ENCODE assay signal across 20 mouse cellular contexts in genomic region chr6:82856218-82856617, GRCm38 (mm10).
DNase-seq lines count a peak whose midpoint lies in the region; ATAC-seq and TF ChIP-seq lines count a peak whose summit lies in the region.
"Had no signal": no experiment of that assay in that cellular context is flagged by ENCODE, and none has a peak within 500 bp of the region (broad histone marks: within the 10 kb centered on the region; RNA-seq: fewer than 3 reads in every experiment).

No protein-coding gene starts in this region.

- DNase-seq in heart, adult 2 months, result no peak
- no peak for DNase-seq in kidney, adult 18-20 months
- peak; percentile 76 for DNase-seq in ZHBTc4 (ENCODE audit: low read depth, low spot score)
- DNase-seq in thymus, adult 2 months, result no peak
- DNase-seq: cerebellum, postnatal 10 days; embryo, embryonic 11 days; gastrocnemius, postnatal 14 days; liver, embryonic 13.5 days; right cerebral cortex, postnatal 25 days had no signal

- peak overlapping the region; percentile 30 for H3K27ac ChIP-seq in heart, embryonic 13.5 days (replicated peaks)
- H3K27ac ChIP-seq in heart, adult 2 months, result no peak overlapping the region
- H3K27ac ChIP-seq in kidney, embryonic 16.5 days (ENCODE audit: low read length), result no peak overlapping the region
- H3K27ac ChIP-seq in stomach, embryonic 16.5 days (ENCODE audit: low read length), result no peak overlapping the region
- H3K27ac ChIP-seq in thymus, adult 2 months (ENCODE audit: control insufficient read depth, insufficient read depth, low read length), result no peak overlapping the region
- H3K27ac ChIP-seq: forebrain, embryonic 13.5 days; hindbrain, embryonic 15.5 days; kidney, postnatal 0 days; liver, embryonic 13.5 days; macrophage; neural tube, embryonic 15.5 days had no signal

- no peak overlapping the region for H3K4me2 ChIP-seq in heart, embryonic 13.5 days
- no peak overlapping the region for H3K4me2 ChIP-seq in kidney, embryonic 16.5 days (replicated peaks; ENCODE audit: low read depth, low read length)
- no peak overlapping the region for H3K4me2 ChIP-seq in stomach, embryonic 16.5 days (ENCODE audit: low read depth, low read length)
- H3K4me2 ChIP-seq: forebrain, embryonic 13.5 days; heart, embryonic 11.5 days; hindbrain, embryonic 15.5 days; liver, embryonic 13.5 days; midbrain, embryonic 11.5 days; neural tube, embryonic 15.5 days had no signal

- H3K79me2 ChIP-seq in heart, adult 2 months (replicated peaks; ENCODE audit: control insufficient read depth, insufficient read depth, low read length), result no peaks in the 10 kb centered on the region

- no peak overlapping the region for H3K4me3 ChIP-seq in heart, embryonic 13.5 days
- no peak overlapping the region for H3K4me3 ChIP-seq in heart, adult 2 months
- no peak overlapping the region for H3K4me3 ChIP-seq in kidney, embryonic 16.5 days (ENCODE audit: low read length)
- H3K4me3 ChIP-seq in stomach, embryonic 16.5 days (replicated peaks; ENCODE audit: low read length), result no peak overlapping the region
- no peak overlapping the region for H3K4me3 ChIP-seq in thymus, adult 2 months (ENCODE audit: control insufficient read depth, insufficient read depth, low read length)
- H3K4me3 ChIP-seq: forebrain, embryonic 13.5 days; hindbrain, embryonic 15.5 days; liver, embryonic 13.5 days; neural tube, embryonic 15.5 days had no signal

- no peaks in the 10 kb centered on the region for H3K36me3 ChIP-seq in heart, embryonic 13.5 days
- H3K36me3 ChIP-seq in heart, adult 2 months (ENCODE audit: control insufficient read depth, insufficient read depth, low read length), result no peaks in the 10 kb centered on the region
- H3K36me3 ChIP-seq in kidney, embryonic 16.5 days (ENCODE audit: insufficient read depth, low read length), result no peaks in the 10 kb centered on the region
- no peaks in the 10 kb centered on the region for H3K36me3 ChIP-seq in stomach, embryonic 16.5 days (ENCODE audit: control insufficient read depth, insufficient read depth, low read length)
- no peaks in the 10 kb centered on the region for H3K36me3 ChIP-seq in thymus, adult 2 months (ENCODE audit: control insufficient read depth, insufficient read depth, low read length)
- H3K36me3 ChIP-seq: hindbrain, embryonic 15.5 days; liver, embryonic 13.5 days; neural tube, embryonic 15.5 days had no signal

- H3K4me1 ChIP-seq in heart, embryonic 13.5 days, result peaks cover 21% of the 10 kb centered on the region
- peaks cover 5% of the 10 kb centered on the region; the same call in 1 of the 2 replicates for H3K4me1 ChIP-seq in heart, adult 2 months (ENCODE audit: control insufficient read depth, insufficient read depth, low read length)
- no peaks in the 10 kb centered on the region for H3K4me1 ChIP-seq in kidney, embryonic 16.5 days (ENCODE audit: insufficient read depth, low read length)
- no peaks in the 10 kb centered on the region; the same call in 1 of the 2 replicates for H3K4me1 ChIP-seq in stomach, embryonic 16.5 days (ENCODE audit: control insufficient read depth, insufficient read depth, low read length)
- no peaks in the 10 kb centered on the region for H3K4me1 ChIP-seq in thymus, adult 2 months (replicated peaks; ENCODE audit: control insufficient read depth, insufficient read depth, low read length)
- H3K4me1 ChIP-seq: forebrain, embryonic 13.5 days; hindbrain, embryonic 15.5 days; liver, embryonic 13.5 days; neural tube, embryonic 15.5 days had no signal

- peak; percentile 55 for ATAC-seq in heart, embryonic 13.5 days (ENCODE audit: extremely low read depth, insufficient number of reproducible peaks, low FRiP score, low TSS enrichment)
- peak; percentile 74 for ATAC-seq in kidney, embryonic 16.5 days (ENCODE audit: low FRiP score, low TSS enrichment)
- peak; percentile 30; the same call in 1 of the 2 replicates for ATAC-seq in stomach, embryonic 16.5 days (ENCODE audit: insufficient read depth, low FRiP score)
- ATAC-seq in activated CD4-positive, CD25-positive, alpha-beta regulatory T cell, adult 4 months, result no peak
- ATAC-seq: forebrain, embryonic 13.5 days had no signal

- TF ChIP-seq CTCF in heart, adult 2 months (IDR thresholded peaks at IDR 0.05), result no peak
- TF ChIP-seq CTCF in thymus, adult 2 months (IDR thresholded peaks at IDR 0.05; ENCODE audit: borderline replicate concordance, control insufficient read depth, extremely low read depth, insufficient read depth, low read length, poor library complexity), result no peak

- no peak for TF ChIP-seq EP300 in heart, adult 2 months (IDR thresholded peaks at IDR 0.05; ENCODE audit: insufficient read depth, low read depth, low read length)

- no peaks in the 10 kb centered on the region for H3K27me3 ChIP-seq in heart, embryonic 13.5 days (replicated peaks)
- H3K27me3 ChIP-seq in heart, adult 2 months (ENCODE audit: control insufficient read depth, insufficient read depth, low read length), result no peaks in the 10 kb centered on the region
- no peaks in the 10 kb centered on the region for H3K27me3 ChIP-seq in kidney, embryonic 16.5 days (ENCODE audit: insufficient read depth, low read length)
- no peaks in the 10 kb centered on the region for H3K27me3 ChIP-seq in stomach, embryonic 16.5 days (ENCODE audit: control insufficient read depth, insufficient read depth, low read length)
- H3K27me3 ChIP-seq in thymus, adult 2 months (ENCODE audit: control insufficient read depth, insufficient read depth, low read length), result no peaks in the 10 kb centered on the region
- H3K27me3 ChIP-seq: forebrain, embryonic 13.5 days; hindbrain, embryonic 15.5 days; liver, embryonic 13.5 days; neural tube, embryonic 15.5 days had no signal

- WGBS in heart, embryonic 13.5 days, result 23% methylated on average over 9 of the region's 9 CpGs
- WGBS in heart, adult 2 months, result 60% methylated on average over 9 of the region's 9 CpGs
- WGBS in kidney, embryonic 16.5 days, result 76% methylated on average over 9 of the region's 9 CpGs
- WGBS in stomach, embryonic 16.5 days, result 63% methylated on average over 9 of the region's 9 CpGs
- 94% methylated on average over 9 of the region's 9 CpGs for WGBS in thymus, adult 2 months

- no peaks in the 10 kb centered on the region for H3K9me3 ChIP-seq in heart, embryonic 13.5 days
- no peaks in the 10 kb centered on the region for H3K9me3 ChIP-seq in kidney, embryonic 16.5 days (ENCODE audit: low read length)
- H3K9me3 ChIP-seq in stomach, embryonic 16.5 days (replicated peaks; ENCODE audit: control insufficient read depth, low read length), result no peaks in the 10 kb centered on the region
- H3K9me3 ChIP-seq: forebrain, embryonic 13.5 days; hindbrain, embryonic 15.5 days; liver, embryonic 13.5 days; neural tube, embryonic 15.5 days had no signal

- H3K9ac ChIP-seq in heart, embryonic 13.5 days, result no peak overlapping the region
- no peak overlapping the region for H3K9ac ChIP-seq in heart, adult 2 months (ENCODE audit: low read depth, low read length)
- no peak overlapping the region for H3K9ac ChIP-seq in kidney, embryonic 16.5 days (replicated peaks; ENCODE audit: low read length)
- H3K9ac ChIP-seq in stomach, embryonic 16.5 days (ENCODE audit: low read length), result no peak overlapping the region
- H3K9ac ChIP-seq: forebrain, embryonic 13.5 days; hindbrain, embryonic 15.5 days; liver, embryonic 13.5 days; neural tube, embryonic 15.5 days had no signal

- no peak for TF ChIP-seq POLR2A in heart, adult 2 months (IDR thresholded peaks at IDR 0.05; ENCODE audit: insufficient read depth, low read depth, low read length)
- no peak for TF ChIP-seq POLR2A in thymus, adult 2 months (IDR thresholded peaks at IDR 0.05; ENCODE audit: control insufficient read depth, extremely low read depth, insufficient read depth, low read length, poor library complexity)

- intact Hi-C loops in heart, adult 2 months (cut with DNase I), result no loop called here
